Mouse (Mus musculus) adrenal gland, postnatal 14 days (tissue): ENCODE data around the gene Prkcd. TPM values are rescaled to one million over a fixed set of nuclear protein-coding genes. Genes with fewer than 3 reads are reported as not detected.
A peak's percentile ranks its signal among the peaks of the same experiment; 100 is the strongest.

ENCODE experiments used
- DNase-seq: peaks from one replicate; pipeline ENCODE4 v3.0.0; 2021; ENCODE audit warnings: mixed read lengths
- total RNA-seq: library from RNA; stranded (reverse); gene quantifications from 2 replicates; pipeline ENCODE4 v1.2.3, GENCODE M21; 2021

Prkcd gene
- total RNA-seq, 1 experiment from 2014 or later: 133 TPM

- peak; percentile 85 for DNase-seq
Measured at GRCm38 (mm10) chr14:30573983-30574584, 51.9 kb downstream of the Prkcd start.

- peak; percentile 76 for DNase-seq
Measured at GRCm38 (mm10) chr14:30573235-30573634, 52.8 kb downstream of the Prkcd start.

- peak; percentile 25 for DNase-seq
Measured at GRCm38 (mm10) chr14:30572253-30572652, 53.8 kb downstream of the Prkcd start.

- DNase-seq: peak; percentile 83
Measured at GRCm38 (mm10) chr14:30570303-30570702, 55.7 kb downstream of the Prkcd start.

- no peak for DNase-seq
Measured at GRCm38 (mm10) chr14:30568016-30568415, 58.0 kb downstream of the Prkcd start.

- no peak for DNase-seq
Measured at GRCm38 (mm10) chr14:30566317-30566716, 59.7 kb downstream of the Prkcd start.

GRCm38 (mm10) chr14:30564451-30564850 is 61.6 kb downstream of the Prkcd start:
- DNase-seq: peak; percentile 79

GRCm38 (mm10) chr14:30562343-30562742 is 63.7 kb downstream of the Prkcd start:
- no peak for DNase-seq

GRCm38 (mm10) chr14:30561470-30562187 is 64.4 kb downstream of the Prkcd start:
- DNase-seq: peak; percentile 53

- peak; percentile 3 for DNase-seq
Measured at GRCm38 (mm10) chr14:30560803-30561389, 65.1 kb downstream of the Prkcd start.

- DNase-seq: no peak
Measured at GRCm38 (mm10) chr14:30559321-30559850, 66.6 kb downstream of the Prkcd start.

- DNase-seq: peak; percentile 59
Measured at GRCm38 (mm10) chr14:30557730-30558129, 68.3 kb downstream of the Prkcd start.

GRCm38 (mm10) chr14:30556651-30557050 is 69.4 kb downstream of the Prkcd start:
- DNase-seq: no peak

- peak; percentile 73 for DNase-seq
Measured at GRCm38 (mm10) chr14:30553185-30553584, 72.8 kb downstream of the Prkcd start.

- no peak for DNase-seq
Measured at GRCm38 (mm10) chr14:30551981-30552380, 74.0 kb downstream of the Prkcd start.

- DNase-seq: no peak
Measured at GRCm38 (mm10) chr14:30551509-30551908, 74.5 kb downstream of the Prkcd start.

- DNase-seq: no peak
Measured at GRCm38 (mm10) chr14:30550232-30551070, 75.6 kb downstream of the Prkcd start.

- no peak for DNase-seq
Measured at GRCm38 (mm10) chr14:30549777-30550149, 76.2 kb downstream of the Prkcd start.

- DNase-seq: peak; percentile 99
Measured at GRCm38 (mm10) chr14:30548965-30549776, 76.8 kb downstream of the Prkcd start.

GRCm38 (mm10) chr14:30548131-30548720 is 77.8 kb downstream of the Prkcd start, which contains the start of gene Tkt:
Gene Tkt (plus strand): TSS chr14:30548359.
- DNase-seq: peak; percentile 90
